Mouse (Mus musculus) adrenal gland, postnatal 4 days (tissue): Measurements from ENCODE around the gene Hsd17b7. TPM values are rescaled to one million over a fixed set of nuclear protein-coding genes. Genes with fewer than 3 reads are reported as not detected.

Experiments used
- DNase-seq, 2 experiments: peaks; one replicate each; pipeline ENCODE4 v3.0.0; 2021 to 2022; ENCODE audit warnings: low spot score in 2 of 2, mixed read lengths in 2 of 2
- total RNA-seq, 2 experiments: library from RNA; stranded (reverse); gene quantifications; 2 replicates each; pipeline ENCODE4 v1.2.3; 2021

Hsd17b7 gene
- total RNA-seq, 2 experiments from 2014 or later = 10.5 to 12.5 TPM

GRCm38 (mm10) chr1:169946004-169946403 is 23.0 kb downstream of the Hsd17b7 start:
- no peak for DNase-seq

GRCm38 (mm10) chr1:169939345-169939744 is 29.7 kb downstream of the Hsd17b7 start:
- no peak for DNase-seq

- no peak for DNase-seq
Observed at GRCm38 (mm10) chr1:169934005-169934725, 34.9 kb downstream of the Hsd17b7 start.

GRCm38 (mm10) chr1:169932122-169932746 is 36.8 kb downstream of the Hsd17b7 start:
- DNase-seq = no peak

GRCm38 (mm10) chr1:169931698-169932097 is 37.3 kb downstream of the Hsd17b7 start:
- no peak for DNase-seq

- DNase-seq = no peak
Observed at GRCm38 (mm10) chr1:169928454-169928971, 40.5 kb downstream of the Hsd17b7 start, which contains the start of gene Ccdc190. TSS of gene Ccdc190 (plus strand) at chr1:169928648.

- no peak for DNase-seq
Observed at GRCm38 (mm10) chr1:169927753-169928369, 41.2 kb downstream of the Hsd17b7 start.

GRCm38 (mm10) chr1:169924567-169924966 is 44.5 kb downstream of the Hsd17b7 start:
- no peak for DNase-seq

- DNase-seq = no peak
Observed at GRCm38 (mm10) chr1:169921710-169922211, 47.3 kb downstream of the Hsd17b7 start.

GRCm38 (mm10) chr1:169919211-169919610 is 49.8 kb downstream of the Hsd17b7 start:
- peak; percentile 41 to 55 for DNase-seq

GRCm38 (mm10) chr1:169917998-169918397 is 51.0 kb downstream of the Hsd17b7 start:
- peak; percentile 25 to 50 for DNase-seq

GRCm38 (mm10) chr1:169917115-169917796 is 51.8 kb downstream of the Hsd17b7 start:
- no peak for DNase-seq

- no peak for DNase-seq
Observed at GRCm38 (mm10) chr1:169916659-169917058, 52.4 kb downstream of the Hsd17b7 start.

GRCm38 (mm10) chr1:169911526-169911925 is 57.5 kb downstream of the Hsd17b7 start:
- DNase-seq = no peak

- no peak for DNase-seq
Observed at GRCm38 (mm10) chr1:169910751-169911150, 58.3 kb downstream of the Hsd17b7 start.

GRCm38 (mm10) chr1:169909659-169910058 is 59.4 kb downstream of the Hsd17b7 start:
- no peak for DNase-seq

- no peak for DNase-seq
Observed at GRCm38 (mm10) chr1:169909163-169909562, 59.9 kb downstream of the Hsd17b7 start.

- no peak for DNase-seq
Observed at GRCm38 (mm10) chr1:169900771-169901336, 68.2 kb downstream of the Hsd17b7 start.
